Mouse (Mus musculus) heart, adult 18-20 months (tissue): Measurements from ENCODE around the gene Kdm5b. TPM values are rescaled to one million over a fixed set of nuclear protein-coding genes. Genes with fewer than 3 reads are reported as not detected.

Source experiments
- DNase-seq, 2 experiments: peaks; one replicate each; pipeline ENCODE4 v3.0.0; 2021 to 2022; ENCODE audit warnings: mixed read lengths in 1 of 2
- total RNA-seq, 2 experiments: library from RNA; stranded (reverse); gene quantifications; 2 replicates each; pipeline ENCODE4 v1.2.3; 2021

Kdm5b gene
- total RNA-seq, 2 experiments from 2014 or later, result 10.6 to 11.3 TPM

GRCm38 (mm10) chr1:134551869-134552268 is 8.1 kb upstream of the Kdm5b start:
- DNase-seq, result no peak

- no peak for DNase-seq
Observed at GRCm38 (mm10) chr1:134552396-134552795, 7.6 kb upstream of the Kdm5b start.

GRCm38 (mm10) chr1:134555240-134555870 is 4.6 kb upstream of the Kdm5b start:
- DNase-seq, result no peak

- DNase-seq, result peak in 1 of 2 experiments; percentile 34
Observed at GRCm38 (mm10) chr1:134555871-134556670, 3.9 kb upstream of the Kdm5b start.

GRCm38 (mm10) chr1:134556671-134557218 is 3.2 kb upstream of the Kdm5b start:
- DNase-seq, result peak; percentile 94 to 98

GRCm38 (mm10) chr1:134558511-134558910 is 1.5 kb upstream of the Kdm5b start:
- DNase-seq, result no peak

- no peak for DNase-seq
Observed at GRCm38 (mm10) chr1:134559226-134559625, 745 bp upstream of the Kdm5b start.

GRCm38 (mm10) chr1:134560396-134560795 is 425 bp downstream of the Kdm5b start:
- no peak for DNase-seq

- DNase-seq, result peak; percentile 16 to 34
Observed at GRCm38 (mm10) chr1:134560801-134561769, 1.1 kb downstream of the Kdm5b start.

GRCm38 (mm10) chr1:134561770-134562143 is 1.8 kb downstream of the Kdm5b start:
- DNase-seq, result no peak

- no peak for DNase-seq
Observed at GRCm38 (mm10) chr1:134562457-134562856, 2.5 kb downstream of the Kdm5b start.

GRCm38 (mm10) chr1:134563726-134564125 is 3.8 kb downstream of the Kdm5b start:
- DNase-seq, result no peak

- DNase-seq, result no peak
Observed at GRCm38 (mm10) chr1:134567511-134567910, 7.5 kb downstream of the Kdm5b start.

- no peak for DNase-seq
Observed at GRCm38 (mm10) chr1:134570171-134570570, 10.2 kb downstream of the Kdm5b start.

- no peak for DNase-seq
Observed at GRCm38 (mm10) chr1:134570631-134571030, 10.7 kb downstream of the Kdm5b start.

GRCm38 (mm10) chr1:134573300-134573931 is 13.4 kb downstream of the Kdm5b start:
- DNase-seq, result no peak

- no peak for DNase-seq
Observed at GRCm38 (mm10) chr1:134573932-134574315, 14.0 kb downstream of the Kdm5b start.

- no peak for DNase-seq
Observed at GRCm38 (mm10) chr1:134577384-134578120, 17.6 kb downstream of the Kdm5b start.

GRCm38 (mm10) chr1:134580796-134581195 is 20.8 kb downstream of the Kdm5b start:
- DNase-seq, result no peak

GRCm38 (mm10) chr1:134583560-134583959 is 23.6 kb downstream of the Kdm5b start:
- no peak for DNase-seq

GRCm38 (mm10) chr1:134589676-134590075 is 29.7 kb downstream of the Kdm5b start:
- no peak for DNase-seq
